Mouse (Mus musculus) limb, embryonic 14.5 days (tissue): Measurements from ENCODE around the gene Slc25a31. TPM values are rescaled to one million over a fixed set of nuclear protein-coding genes. Genes with fewer than 3 reads are reported as not detected.

ENCODE experiments used
- ATAC-seq: fragments of 200-750 bp; cut with Nextera tagmentation; 2 replicates; pipeline ENCODE4 v1.8.0; 2017; ENCODE audit warnings: low read depth, moderate number of reproducible peaks, moderate TSS enrichment; ENCODE audit not compliant: low FRiP score
- DNase-seq: peaks from one replicate; pipeline ENCODE4 v3.0.0-alpha.2; 2015; ENCODE audit warnings: low spot score
- H3K27ac ChIP-seq: fragments of 300-500 bp; sonication (generic); replicated peaks from 2 replicates; pipeline ENCODE4 v1.5.1; 2014; ENCODE audit warnings: low read depth, mild to moderate bottlenecking, low read length, moderate library complexity, mixed read lengths
- H3K27me3 ChIP-seq: fragments of 300-500 bp; sonication (generic); 2 replicates; pipeline ENCODE4 v1.6.1; 2014; ENCODE audit warnings: low read length, mixed read lengths; ENCODE audit not compliant: control insufficient read depth, insufficient read depth
- H3K36me3 ChIP-seq: fragments of 300-500 bp; sonication (generic); 2 replicates; pipeline ENCODE4 v1.6.1; 2014; ENCODE audit warnings: mild to moderate bottlenecking, low read length, moderate library complexity, mixed read lengths; ENCODE audit not compliant: control insufficient read depth, insufficient read depth
- H3K4me1 ChIP-seq: fragments of 300-500 bp; sonication (generic); 2 replicates; pipeline ENCODE4 v1.6.1; 2014; ENCODE audit warnings: antibody characterized with exemption, low read length, mixed read lengths; ENCODE audit not compliant: control insufficient read depth, insufficient read depth
- H3K4me2 ChIP-seq: fragments of 300-500 bp; sonication (generic); replicated peaks from 2 replicates; pipeline ENCODE4 v1.6.1; 2014; ENCODE audit warnings: low read depth, mild to moderate bottlenecking, low read length, moderate library complexity; ENCODE audit not compliant: severe bottlenecking
- H3K4me3 ChIP-seq: fragments of 300-500 bp; sonication (generic); replicated peaks from 2 replicates; pipeline ENCODE4 v1.5.1; 2014; ENCODE audit warnings: low read length
- H3K9ac ChIP-seq: fragments of 300-500 bp; sonication (generic); 2 replicates; pipeline ENCODE4 v1.6.1; 2014; ENCODE audit warnings: mild to moderate bottlenecking, low read depth, low read length, moderate library complexity; ENCODE audit not compliant: severe bottlenecking
- H3K9me3 ChIP-seq: fragments of 300-500 bp; sonication (generic); 2 replicates; pipeline ENCODE4 v1.6.1; 2016; ENCODE audit warnings: low read length; ENCODE audit not compliant: control insufficient read depth
- POLR2A ChIP-seq: fragments of 200-500 bp; IDR thresholded peaks from 2 replicates; pipeline ENCODE4 v1.8.0; 2012; ENCODE audit warnings: inconsistent platforms, mild to moderate bottlenecking, moderate library complexity, borderline replicate concordance; ENCODE audit not compliant: insufficient read depth, insufficient read length; ENCODE audit errors: extremely low read depth
- WGBS: fragments of 180-500 bp; shearing (Covaris S2); extraction: QIAGEN DNeasy Blood & Tissue Kit; methylation state at CpG from one replicate; pipeline ENCODE4 v1.1.7; 2014; 5-methylcytosine and 5-hydroxymethylcytosine counted together
- polyA plus RNA-seq, 2 experiments: library from polyadenylated mRNA; depleted of rRNA in 1 of 2; stranded (reverse) in 1 of 2; unstranded in 1 of 2; fragments of >200 nt; fragmentation: Nextera tagmentation in 1 of 2; extraction: Ambion mirVana in 1 of 2; gene quantifications; 2 replicates each; pipeline versions ENCODE4 v1.2.1 to v1.2.3; 2012 to 2014

The Slc25a31 gene
- 0.03 and 0.28 TPM in 2 replicates for polyA plus RNA-seq (2012; rRNA removed)
- polyA plus RNA-seq (2014; fragmentation: Nextera tagmentation; extraction: Ambion mirVana) = 0.12 and 0.41 TPM in 2 replicates

- Histone ChIP-seq H3K27me3 (no peaks in the 10 kb centered on the region), H3K27ac (no peak within 1 kb of the TSS), H3K9me3 (no peaks in the 10 kb centered on the region), H3K4me1 (no peaks in the 10 kb centered on the region), H3K9ac (no peak within 1 kb of the TSS), H3K36me3 (no peaks in the 10 kb centered on the region), H3K4me2 (no peak within 1 kb of the TSS), H3K4me3 (no peak within 1 kb of the TSS)
- DNase-seq (no peak), ATAC-seq (no peak)
- WGBS = 88% methylated on average over 30 of the region's 30 CpGs
- no peak for TF ChIP-seq POLR2A
Observed at GRCm38 (mm10) chr3:40708655-40709054, at the start of gene Slc25a31. TSS of gene Slc25a31 (plus strand) at chr3:40708855.

- WGBS = 87% methylated on average over 2 of the region's 2 CpGs
- no peak overlapping the region for H3K4me2 ChIP-seq
- no peaks in the 10 kb centered on the region for H3K4me1 ChIP-seq
- no peak overlapping the region for H3K4me3 ChIP-seq
- TF ChIP-seq POLR2A = no peak
- no peak for ATAC-seq
- H3K27me3 ChIP-seq = no peaks in the 10 kb centered on the region
- no peak overlapping the region for H3K27ac ChIP-seq
- no peak overlapping the region for H3K9ac ChIP-seq
- H3K9me3 ChIP-seq = no peaks in the 10 kb centered on the region
- DNase-seq = no peak
- H3K36me3 ChIP-seq = peaks cover 18% of the 10 kb centered on the region
Observed at GRCm38 (mm10) chr3:40660231-40660630, 48.4 kb upstream of the Slc25a31 start.

GRCm38 (mm10) chr3:40666109-40666508, 42.5 kb upstream of the Slc25a31 start:
- DNase-seq (no peak), ATAC-seq (no peak)
- no peaks in the 10 kb centered on the region; the same call in 1 of the 2 replicates for H3K4me1 ChIP-seq
- H3K9me3 ChIP-seq = no peaks in the 10 kb centered on the region
- no peak overlapping the region for H3K4me3 ChIP-seq
- H3K4me2 ChIP-seq = no peak overlapping the region
- no peak overlapping the region for H3K27ac ChIP-seq
- WGBS = 51% methylated on average over 4 of the region's 4 CpGs
- no peaks in the 10 kb centered on the region for H3K27me3 ChIP-seq
- peaks cover 9% of the 10 kb centered on the region; the same call in 1 of the 2 replicates for H3K36me3 ChIP-seq
- no peak overlapping the region for H3K9ac ChIP-seq
- no peak for TF ChIP-seq POLR2A

- no peaks in the 10 kb centered on the region for H3K9me3 ChIP-seq
- H3K4me2 ChIP-seq = no peak overlapping the region
- no peak overlapping the region for H3K27ac ChIP-seq
- no peak for TF ChIP-seq POLR2A
- no peaks in the 10 kb centered on the region; the same call in 1 of the 2 replicates for H3K4me1 ChIP-seq
- no peak overlapping the region for H3K4me3 ChIP-seq
- 54% methylated on average over 8 of the region's 8 CpGs for whole genome bisulfite sequencing
- H3K27me3 ChIP-seq = no peaks in the 10 kb centered on the region
- H3K9ac ChIP-seq = no peak overlapping the region
- peaks cover 9% of the 10 kb centered on the region; the same call in 1 of the 2 replicates for H3K36me3 ChIP-seq
- DNase-seq (no peak), ATAC-seq (no peak)
Observed at GRCm38 (mm10) chr3:40666861-40667719, 41.6 kb upstream of the Slc25a31 start.

- H3K9ac ChIP-seq = no peak overlapping the region
- WGBS = 67% methylated on average over 6 of the region's 6 CpGs
- no peak for TF ChIP-seq POLR2A
Observed at GRCm38 (mm10) chr3:40668889-40669288, 39.8 kb upstream of the Slc25a31 start.

More at GRCm38 (mm10) chr3:40668889-40669288, 39.8 kb upstream of the Slc25a31 start:
- Histone ChIP-seq H3K27ac (no peak overlapping the region), H3K4me2 (no peak overlapping the region), H3K27me3 (no peaks in the 10 kb centered on the region), H3K9me3 (no peaks in the 10 kb centered on the region), H3K4me3 (no peak overlapping the region), H3K4me1 (no peaks in the 10 kb centered on the region; the same call in 1 of the 2 replicates), H3K36me3 (peaks cover 9% of the 10 kb centered on the region; the same call in 1 of the 2 replicates)
- no peak for DNase-seq
- no peak for ATAC-seq
